Mouse (Mus musculus) limb, embryonic 12.5 days (tissue): ENCODE measurements around the gene Mars2. TPM values are rescaled to one million over a fixed set of nuclear protein-coding genes. Genes with fewer than 3 reads are reported as not detected.
A peak's percentile ranks its signal among the peaks of the same experiment; 100 is the strongest.

ENCODE experiments used
- ATAC-seq: fragments of 200-750 bp; cut with Nextera tagmentation; 2 replicates; pipeline ENCODE4 v1.8.0; 2017; ENCODE audit warnings: low read depth, moderate TSS enrichment; ENCODE audit not compliant: insufficient number of reproducible peaks, insufficient read depth, low FRiP score, low TSS enrichment
- H3K27ac ChIP-seq: fragments of 300-500 bp; sonication (generic); 2 replicates; pipeline ENCODE4 v1.5.1; 2016; ENCODE audit warnings: mild to moderate bottlenecking, moderate library complexity
- H3K27me3 ChIP-seq: fragments of 300-500 bp; sonication (generic); 2 replicates; pipeline ENCODE4 v1.6.1; 2016; ENCODE audit warnings: mild to moderate bottlenecking, moderate library complexity
- H3K36me3 ChIP-seq: fragments of 300-500 bp; sonication (generic); 2 replicates; pipeline ENCODE4 v1.6.1; 2016; ENCODE audit warnings: mild to moderate bottlenecking, moderate library complexity
- H3K4me1 ChIP-seq: fragments of 300-500 bp; sonication (generic); replicated peaks from 2 replicates; pipeline ENCODE4 v1.6.1; 2016
- H3K4me2 ChIP-seq: fragments of 300-500 bp; sonication (generic); 2 replicates; pipeline ENCODE4 v1.6.1; 2016; ENCODE audit warnings: mild to moderate bottlenecking, moderate library complexity
- H3K4me3 ChIP-seq: fragments of 300-500 bp; sonication (generic); replicated peaks from 2 replicates; pipeline ENCODE4 v1.5.1; 2016; ENCODE audit warnings: mild to moderate bottlenecking
- H3K9ac ChIP-seq: fragments of 300-500 bp; sonication (generic); replicated peaks from 2 replicates; pipeline ENCODE4 v1.6.1; 2016; ENCODE audit warnings: mild to moderate bottlenecking, moderate library complexity
- H3K9me3 ChIP-seq: fragments of 300-500 bp; sonication (generic); 2 replicates; pipeline ENCODE4 v1.6.1; 2016; ENCODE audit warnings: mild to moderate bottlenecking, moderate library complexity
- WGBS: fragments of 180-500 bp; shearing (Covaris S2); methylation state at CpG from one replicate; pipeline ENCODE4 v1.1.7; 2016; 5-methylcytosine and 5-hydroxymethylcytosine counted together
- polyA plus RNA-seq: library from polyadenylated mRNA; unstranded; fragments of >200 nt; fragmentation: Nextera tagmentation; extraction: Ambion mirVana; gene quantifications from 2 replicates; pipeline ENCODE4 v1.2.1, GENCODE M21; 2016

Mars2 gene
- polyA plus RNA-seq, 1 experiment from 2014 or later: 3.2 TPM

DNA sequence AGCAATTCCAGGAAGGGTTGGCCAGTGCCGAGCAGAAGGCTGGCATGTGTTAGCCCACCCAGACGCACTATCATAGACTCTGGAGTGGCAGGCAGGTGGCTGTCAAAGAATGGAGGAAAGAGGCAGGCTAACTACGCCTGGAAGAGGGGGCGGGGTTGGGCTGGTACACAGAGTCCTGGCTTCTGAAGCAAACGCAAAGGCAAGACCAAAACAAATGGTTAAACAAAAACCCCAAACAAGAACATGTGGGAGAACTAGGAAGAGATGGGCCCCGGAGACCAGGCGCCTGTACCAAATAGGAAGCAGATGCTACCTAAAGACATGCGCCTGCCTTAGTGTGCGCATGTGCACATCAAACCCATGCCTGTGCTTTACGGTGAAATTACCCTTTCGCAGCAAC, 12.9 kb upstream of the Mars2 start:
- H3K4me3 ChIP-seq: peak overlapping the region; percentile 58
- 20% methylated on average over 11 of the region's 11 CpGs for WGBS
- peak overlapping the region; percentile 59 for H3K4me2 ChIP-seq
- peak overlapping the region; percentile 66; the same call in 1 of the 2 replicates for H3K9ac ChIP-seq
- H3K4me1 ChIP-seq: peaks cover 25% of the 10 kb centered on the region
- no peaks in the 10 kb centered on the region for H3K27me3 ChIP-seq
- H3K27ac ChIP-seq: peak overlapping the region; percentile 24; the same call in 1 of the 2 replicates
- H3K9me3 ChIP-seq: no peaks in the 10 kb centered on the region
- peak; percentile 47; the same call in 1 of the 2 replicates for ATAC-seq
- no peaks in the 10 kb centered on the region for H3K36me3 ChIP-seq

DNA sequence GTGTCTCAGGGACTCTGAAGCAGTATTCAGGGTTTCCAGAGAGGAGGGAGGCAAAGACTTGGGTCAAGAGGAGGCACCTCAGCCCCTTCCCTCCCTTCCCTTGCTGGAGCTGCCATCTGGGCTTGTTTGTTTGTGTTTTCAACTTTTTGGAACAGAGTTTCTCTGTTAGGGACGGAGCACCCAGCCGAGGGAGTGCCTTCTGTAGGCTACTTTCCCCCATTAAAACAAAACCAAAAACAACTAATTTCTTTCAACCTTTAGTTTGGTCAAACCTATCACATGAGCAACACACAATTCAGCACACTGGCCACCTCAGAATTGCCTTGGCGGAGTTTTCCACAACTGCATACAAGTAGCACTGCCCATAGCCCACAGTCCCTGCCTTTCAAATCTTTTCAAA, 11.6 kb upstream of the Mars2 start:
- WGBS: 14% methylated on average over 3 of the region's 3 CpGs
- Histone ChIP-seq H3K4me1 (peaks cover 25% of the 10 kb centered on the region), H3K36me3 (no peaks in the 10 kb centered on the region), H3K27me3 (no peaks in the 10 kb centered on the region), H3K4me2 (peak overlapping the region; percentile 59), H3K4me3 (peak overlapping the region; percentile 58), H3K9me3 (no peaks in the 10 kb centered on the region), H3K27ac (peak overlapping the region; percentile 86), H3K9ac (peak overlapping the region; percentile 66)
- ATAC-seq: no peak; the same call in 1 of the 2 replicates

DNA sequence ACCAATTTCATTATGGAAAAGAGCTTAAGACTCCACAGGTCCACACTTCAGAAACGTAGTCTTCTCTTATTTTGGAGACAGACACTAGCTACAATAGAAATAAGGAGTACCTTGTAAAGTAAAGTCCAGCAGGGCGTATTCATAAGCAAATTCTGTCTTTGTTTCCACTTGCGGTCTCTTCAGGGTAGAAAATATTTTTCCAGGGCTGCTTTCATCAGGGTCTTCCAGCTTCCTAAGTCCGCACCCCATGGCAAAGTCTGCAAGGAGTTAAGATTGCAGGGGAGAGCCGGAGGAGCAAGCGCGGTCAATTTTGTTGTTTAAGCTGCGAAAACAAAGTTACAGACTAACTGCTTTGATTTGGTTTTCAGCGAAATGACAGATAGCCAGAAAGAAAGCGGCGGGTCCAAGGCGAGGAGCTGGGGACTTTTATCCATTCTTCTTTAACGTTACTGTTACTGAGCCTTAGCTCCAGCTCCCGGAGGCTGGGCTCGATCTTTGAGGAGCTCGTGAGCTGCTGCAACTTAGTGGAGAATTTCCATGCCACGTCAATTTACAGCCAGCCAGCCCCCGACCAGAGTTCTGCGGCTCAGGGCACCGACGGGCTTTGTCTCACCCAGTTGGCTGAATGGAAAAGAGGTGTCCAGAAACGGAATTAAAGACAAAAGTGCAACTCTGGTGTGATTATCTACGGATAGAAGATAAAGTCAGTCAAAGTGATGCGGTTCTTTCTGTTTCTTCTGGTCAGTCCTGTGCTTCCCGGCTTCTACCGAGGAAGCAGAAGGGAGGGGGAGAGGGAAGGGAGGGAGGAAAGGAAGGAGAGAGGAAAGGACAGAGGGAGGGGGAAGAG, 10.7 kb upstream of the Mars2 start, which contains the start of gene Rftn2:
TSS of gene Rftn2 (minus strand) at position 772 of the 847 bp plus-strand sequence.
- H3K36me3 ChIP-seq: no peaks in the 10 kb centered on the region
- peak within 1 kb of the TSS; percentile 73 for H3K9ac ChIP-seq
- peak within 1 kb of the TSS; percentile 95 for H3K27ac ChIP-seq
- H3K9me3 ChIP-seq: no peaks in the 10 kb centered on the region
- WGBS: 2% methylated on average over 26 of the region's 26 CpGs
- no peak for ATAC-seq
- peak within 1 kb of the TSS; percentile 59 for H3K4me2 ChIP-seq
- no peaks in the 10 kb centered on the region for H3K27me3 ChIP-seq
- peaks cover 25% of the 10 kb centered on the region for H3K4me1 ChIP-seq
- H3K4me3 ChIP-seq: peak within 1 kb of the TSS; percentile 58

DNA sequence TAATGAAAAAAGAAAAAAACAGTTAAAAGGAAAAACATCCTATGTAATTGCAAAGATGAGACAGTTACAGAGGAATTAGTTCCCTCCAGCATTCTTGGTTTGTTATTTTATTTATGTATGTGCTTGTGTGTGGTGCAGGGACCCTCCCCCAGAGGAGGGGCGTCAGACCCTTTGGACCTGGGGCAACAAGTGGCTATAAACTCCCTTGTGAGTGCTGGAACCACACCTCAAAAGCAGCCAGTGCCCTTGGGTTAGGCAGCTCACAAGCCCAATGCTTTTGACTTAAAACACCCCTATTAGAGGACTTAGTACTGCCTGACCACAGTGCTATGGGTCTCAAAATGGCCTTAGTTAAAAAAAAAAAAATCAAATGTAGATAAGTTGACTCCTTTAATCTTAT, 9.6 kb upstream of the Mars2 start:
- Histone ChIP-seq H3K27ac (no peak overlapping the region), H3K4me1 (peaks cover 21% of the 10 kb centered on the region), H3K9me3 (no peaks in the 10 kb centered on the region), H3K27me3 (no peaks in the 10 kb centered on the region), H3K4me3 (no peak overlapping the region), H3K9ac (no peak overlapping the region), H3K4me2 (peak overlapping the region; percentile 34; the same call in 1 of the 2 replicates), H3K36me3 (no peaks in the 10 kb centered on the region)
- no peak for ATAC-seq
- WGBS: 31% methylated on average over 1 of the region's 1 CpGs

DNA sequence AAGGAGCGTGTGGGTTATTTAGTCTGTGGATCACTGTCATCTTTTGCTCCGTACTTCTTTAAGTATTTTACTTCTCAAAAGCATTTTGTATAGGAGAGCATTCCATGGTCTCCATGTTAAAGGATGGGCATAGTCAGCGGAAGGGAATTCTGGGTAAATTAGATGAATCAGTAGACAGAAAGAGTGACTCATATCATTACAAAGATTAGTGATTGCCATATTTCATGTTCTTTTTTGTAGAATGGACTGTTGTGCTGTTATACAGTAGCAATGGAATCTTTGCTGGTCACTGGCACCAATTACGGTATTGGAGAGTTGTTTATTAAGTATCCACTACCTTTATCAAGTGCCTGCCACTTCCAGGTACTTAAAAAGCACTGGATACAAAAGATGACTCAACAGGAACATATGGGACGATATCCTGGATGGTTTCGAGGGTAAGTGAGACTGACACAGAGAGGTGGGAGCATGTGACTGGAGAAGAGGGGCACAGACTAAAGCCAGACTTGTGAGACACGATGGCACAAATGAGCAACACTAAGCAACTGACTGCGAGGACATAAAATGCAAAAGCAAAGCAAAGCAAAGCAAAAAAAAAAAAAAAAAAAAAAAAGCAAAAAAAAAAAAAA, 8.6 kb upstream of the Mars2 start:
- no peak for ATAC-seq

DNA sequence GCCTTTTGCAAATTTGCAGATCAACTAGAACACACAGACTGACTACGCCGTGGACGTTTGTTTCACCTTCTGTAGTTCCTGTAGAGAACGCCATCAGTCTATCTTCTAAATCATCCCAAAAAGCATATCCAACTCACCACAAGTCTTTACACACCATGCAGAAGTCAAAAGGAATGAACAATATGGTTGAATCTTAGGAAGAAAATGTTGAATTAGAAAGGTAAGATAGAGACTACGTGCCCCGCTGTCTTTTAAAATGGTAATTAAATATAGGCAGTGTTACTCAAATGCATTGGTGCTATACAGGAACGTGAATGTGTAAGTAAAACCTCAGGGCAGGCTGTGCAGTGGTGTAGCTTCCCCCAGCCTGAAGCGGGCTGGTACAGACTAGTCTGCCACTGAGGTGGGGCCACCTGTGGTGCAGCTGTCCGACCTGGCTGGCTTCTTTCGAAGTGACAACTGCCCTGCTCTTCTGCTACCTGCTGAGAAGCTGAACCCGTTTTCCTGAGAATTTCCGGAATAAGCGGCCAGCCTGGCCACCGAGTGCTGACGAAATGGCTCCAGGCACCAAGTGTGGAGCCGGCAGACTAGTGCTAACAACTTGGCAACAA, 2.0 kb upstream of the Mars2 start:
- H3K4me1 ChIP-seq: peaks cover 22% of the 10 kb centered on the region
- no peak overlapping the region for H3K4me2 ChIP-seq
- H3K27me3 ChIP-seq: no peaks in the 10 kb centered on the region
- WGBS: 49% methylated on average over 16 of the region's 16 CpGs
- no peak overlapping the region for H3K27ac ChIP-seq
- no peak overlapping the region for H3K9ac ChIP-seq
- no peaks in the 10 kb centered on the region for H3K9me3 ChIP-seq
- ATAC-seq: no peak
- H3K36me3 ChIP-seq: no peaks in the 10 kb centered on the region
- no peak overlapping the region for H3K4me3 ChIP-seq

More for the DNA sequence above, 8.6 kb upstream of the Mars2 start:
- H3K4me1 ChIP-seq: peaks cover 13% of the 10 kb centered on the region
- no peak overlapping the region for H3K9ac ChIP-seq
- H3K4me3 ChIP-seq: no peak overlapping the region
- no peaks in the 10 kb centered on the region for H3K27me3 ChIP-seq
- H3K36me3 ChIP-seq: no peaks in the 10 kb centered on the region
- 87% methylated on average over 8 of the region's 8 CpGs for WGBS
- H3K9me3 ChIP-seq: no peaks in the 10 kb centered on the region
- no peak overlapping the region for H3K27ac ChIP-seq
- H3K4me2 ChIP-seq: no peak overlapping the region

DNA sequence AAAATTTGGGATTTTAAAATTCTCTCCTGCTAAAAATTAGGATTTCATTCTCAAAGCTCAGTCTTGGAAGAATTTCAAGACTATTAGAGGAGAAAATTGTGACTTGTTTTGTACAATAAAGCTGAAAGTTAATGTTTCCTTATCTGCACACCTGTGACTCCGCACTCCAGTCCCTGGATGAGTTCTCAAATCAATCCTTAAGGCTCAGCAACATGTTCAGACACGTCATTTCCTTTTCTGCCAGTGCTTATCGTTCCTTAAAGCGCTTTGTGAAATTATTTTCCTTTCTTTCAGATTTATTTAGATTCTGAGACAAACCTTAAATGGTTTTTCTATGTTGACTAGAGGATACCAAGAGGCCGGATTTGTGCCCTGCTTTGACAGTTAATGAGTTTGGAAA, 490 bp upstream of the Mars2 start:
- Histone ChIP-seq H3K27ac (peak overlapping the region; percentile 12; the same call in 1 of the 2 replicates), H3K4me2 (peak overlapping the region; percentile 91)
- ATAC-seq: no peak

DNA sequence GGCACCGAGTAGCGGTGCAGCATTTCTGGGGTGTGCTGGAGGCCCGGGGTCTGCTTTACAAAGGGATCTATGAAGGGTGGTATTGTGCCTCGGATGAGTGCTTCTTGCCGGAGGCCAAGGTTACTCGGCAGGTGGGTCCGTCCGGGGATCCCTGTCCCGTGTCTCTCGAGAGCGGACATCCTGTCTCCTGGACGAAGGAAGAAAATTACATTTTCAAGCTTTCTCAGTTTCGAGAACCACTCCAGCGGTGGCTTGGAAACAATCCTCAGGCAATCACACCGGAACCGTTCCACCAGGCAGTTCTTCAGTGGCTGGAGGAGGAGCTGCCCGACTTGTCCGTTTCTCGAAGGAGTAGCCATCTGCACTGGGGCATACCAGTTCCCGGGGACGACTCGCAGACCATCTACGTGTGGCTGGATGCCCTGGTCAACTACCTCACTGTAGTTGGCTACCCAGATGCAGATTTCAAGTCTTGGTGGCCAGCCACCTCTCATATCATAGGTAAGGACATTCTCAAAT, 725 bp downstream of the Mars2 start:
- WGBS: under 1% methylated on average over 23 of the region's 23 CpGs
- H3K27me3 ChIP-seq: no peaks in the 10 kb centered on the region
- peak overlapping the region; percentile 81 for H3K4me3 ChIP-seq
- ATAC-seq: 0 out of 2 replicates have a peak, but pooled peaks have one; percentile 5
- peaks cover 10% of the 10 kb centered on the region; the same call in 1 of the 2 replicates for H3K36me3 ChIP-seq
- H3K27ac ChIP-seq: no peak overlapping the region
- no peaks in the 10 kb centered on the region for H3K9me3 ChIP-seq
- peak overlapping the region; percentile 70 for H3K9ac ChIP-seq
- peaks cover 30% of the 10 kb centered on the region for H3K4me1 ChIP-seq
- peak overlapping the region; percentile 91 for H3K4me2 ChIP-seq

More for the DNA sequence above, 490 bp upstream of the Mars2 start:
- H3K9ac ChIP-seq: no peak overlapping the region; the same call in 1 of the 2 replicates
- WGBS: 38% methylated on average over 5 of the region's 5 CpGs
- no peaks in the 10 kb centered on the region for H3K27me3 ChIP-seq
- no peaks in the 10 kb centered on the region for H3K36me3 ChIP-seq
- H3K4me1 ChIP-seq: peaks cover 30% of the 10 kb centered on the region
- no peaks in the 10 kb centered on the region for H3K9me3 ChIP-seq
- H3K4me3 ChIP-seq: peak overlapping the region; percentile 81

DNA sequence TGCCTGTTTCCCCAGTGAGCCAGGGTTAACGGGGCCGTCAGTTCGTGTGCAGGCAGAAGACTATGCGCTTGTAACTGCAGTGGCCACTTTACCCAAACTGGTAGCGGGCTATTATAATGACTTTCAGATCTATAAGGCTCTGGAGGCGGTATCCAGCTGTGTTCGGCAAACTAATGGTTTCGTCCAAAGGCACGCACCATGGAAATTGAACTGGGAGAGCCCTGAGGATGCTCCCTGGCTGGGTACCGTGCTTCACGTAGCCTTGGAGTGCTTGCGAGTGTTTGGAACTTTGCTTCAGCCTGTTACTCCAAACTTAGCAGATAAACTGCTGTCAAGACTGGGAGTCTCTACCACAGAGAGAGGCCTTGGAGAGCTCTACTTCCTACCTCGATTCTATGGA, 1.5 kb downstream of the Mars2 start:
- no peak overlapping the region for H3K27ac ChIP-seq
- H3K4me2 ChIP-seq: peak overlapping the region; percentile 91
- peaks cover 10% of the 10 kb centered on the region; the same call in 1 of the 2 replicates for H3K36me3 ChIP-seq
- no peak for ATAC-seq
- H3K4me1 ChIP-seq: peaks cover 30% of the 10 kb centered on the region
- peak overlapping the region; percentile 81 for H3K4me3 ChIP-seq
- H3K9ac ChIP-seq: peak overlapping the region; percentile 70
- no peaks in the 10 kb centered on the region for H3K27me3 ChIP-seq
- WGBS: 28% methylated on average over 13 of the region's 13 CpGs
- no peaks in the 10 kb centered on the region for H3K9me3 ChIP-seq

DNA sequence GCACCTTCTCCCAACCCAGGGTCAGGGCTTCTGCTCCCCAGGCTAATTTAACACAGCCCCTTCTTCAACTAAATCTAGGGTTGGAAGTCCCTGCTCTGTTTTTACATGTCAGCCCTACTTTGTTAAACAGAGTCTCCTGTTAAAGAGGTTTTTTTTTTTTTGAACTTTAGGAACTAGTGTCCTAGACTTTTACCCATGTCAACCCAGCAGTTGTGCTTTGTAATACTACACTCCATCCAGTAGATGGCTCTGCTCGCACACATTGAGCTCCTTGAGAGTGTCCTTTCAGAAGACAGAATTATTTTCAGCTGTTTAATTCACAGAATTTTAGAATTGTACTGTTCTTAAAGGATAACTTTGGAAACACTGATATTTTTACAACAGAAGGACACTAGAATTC, 2.3 kb downstream of the Mars2 start:
- no peaks in the 10 kb centered on the region for H3K9me3 ChIP-seq

More for the DNA sequence above, 2.3 kb downstream of the Mars2 start:
- Histone ChIP-seq H3K4me1 (peaks cover 30% of the 10 kb centered on the region), H3K4me3 (0 out of 2 replicates have a peak overlapping the region, but pooled peaks have one; percentile 81), H3K36me3 (peaks cover 10% of the 10 kb centered on the region; the same call in 1 of the 2 replicates), H3K27ac (no peak overlapping the region), H3K9ac (no peak overlapping the region), H3K27me3 (no peaks in the 10 kb centered on the region), H3K4me2 (peak overlapping the region; percentile 91)
- 0% methylated on average over 1 of the region's 1 CpGs for WGBS
- no peak for ATAC-seq
